Mouse (Mus musculus): ENCODE measurements around the gene Tmem268. TPM values are rescaled to one million over a fixed set of nuclear protein-coding genes. Genes with fewer than 3 reads are reported as not detected.

Gene Tmem268
- polyA plus RNA-seq, 1 experiment from 2014 or later = 6.2 TPM

DNA sequence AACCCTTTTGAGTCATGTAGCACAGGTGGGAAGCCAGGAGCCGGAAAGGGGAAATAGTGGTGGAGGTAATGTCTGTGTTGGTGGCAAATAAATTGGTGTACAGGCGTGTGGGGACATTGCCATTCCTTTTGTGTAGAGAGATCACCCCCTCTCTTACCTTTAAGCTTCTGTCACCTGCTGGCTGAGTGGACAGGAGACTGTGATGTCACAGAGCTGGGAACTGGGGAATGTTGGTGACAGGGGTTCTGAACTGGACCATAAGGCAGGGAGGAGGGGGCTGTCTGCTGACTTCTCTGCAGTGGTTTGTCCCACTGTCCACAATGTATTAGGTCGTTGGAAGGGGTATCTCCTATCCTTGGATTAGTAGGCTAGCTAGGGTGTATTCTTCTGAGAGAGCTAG lies 46.4 kb downstream of the Tmem268 start, which contains the start of gene Gm11213:
Gene Gm11213, minus strand, starts transcription at position 317 of the 400 bp plus-strand sequence.
- Histone ChIP-seq H3K4me2 (no peak within 1 kb of the TSS), H3K4me3 (ENCODE audit: low read depth, low read length) (no peak within 1 kb of the TSS), H3K9me3 (ENCODE audit: control insufficient read depth, low read length) (no peaks in the 10 kb centered on the region), H3K36me3 (ENCODE audit: control insufficient read depth, insufficient read depth, low read length) (no peaks in the 10 kb centered on the region), H3K27ac (ENCODE audit: low read depth, low read length) (no peak within 1 kb of the TSS), H3K27me3 (ENCODE audit: control insufficient read depth, insufficient read depth, low read length) (no peaks in the 10 kb centered on the region), H3K9ac (ENCODE audit: low read length) (no peak within 1 kb of the TSS), H3K4me1 (ENCODE audit: control insufficient read depth, insufficient read depth, low read length) (no peaks in the 10 kb centered on the region)
- no peak for DNase-seq (ENCODE audit: low spot score, missing footprints)
- WGBS = 71% methylated on average over 3 of the region's 3 CpGs
- no peak for ATAC-seq (ENCODE audit: low FRiP score)

DNA sequence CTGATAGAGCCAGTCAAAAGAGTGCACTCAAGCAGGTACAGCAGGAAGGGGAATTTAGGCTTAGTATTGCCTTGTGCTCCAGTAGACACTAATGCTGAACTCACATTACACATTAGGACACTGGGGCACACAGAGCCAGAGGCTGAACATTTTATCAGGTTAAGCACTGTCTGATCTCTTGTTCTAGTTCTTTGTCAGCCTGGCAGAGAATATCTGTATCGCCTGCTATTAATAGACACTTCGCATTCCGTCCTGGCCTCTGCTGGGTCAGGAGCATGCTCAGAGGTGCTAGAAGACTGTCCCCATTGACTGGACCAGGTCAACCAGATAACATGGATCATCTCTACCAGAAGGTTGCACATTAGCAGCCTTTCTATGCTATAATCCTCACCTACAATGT lies 47.0 kb downstream of the Tmem268 start:
- Histone ChIP-seq H3K4me3 (ENCODE audit: low read depth, low read length) (no peak overlapping the region), H3K36me3 (ENCODE audit: control insufficient read depth, insufficient read depth, low read length) (no peaks in the 10 kb centered on the region), H3K4me2 (no peak overlapping the region), H3K4me1 (ENCODE audit: control insufficient read depth, insufficient read depth, low read length) (no peaks in the 10 kb centered on the region), H3K27me3 (ENCODE audit: control insufficient read depth, insufficient read depth, low read length) (no peaks in the 10 kb centered on the region), H3K9me3 (ENCODE audit: control insufficient read depth, low read length) (no peaks in the 10 kb centered on the region), H3K27ac (ENCODE audit: low read depth, low read length) (no peak overlapping the region), H3K9ac (ENCODE audit: low read length) (no peak overlapping the region)
- 94% methylated on average over 3 of the region's 3 CpGs for WGBS
- DNase-seq (ENCODE audit: low spot score, missing footprints) (no peak), ATAC-seq (ENCODE audit: low FRiP score) (no peak)

DNA sequence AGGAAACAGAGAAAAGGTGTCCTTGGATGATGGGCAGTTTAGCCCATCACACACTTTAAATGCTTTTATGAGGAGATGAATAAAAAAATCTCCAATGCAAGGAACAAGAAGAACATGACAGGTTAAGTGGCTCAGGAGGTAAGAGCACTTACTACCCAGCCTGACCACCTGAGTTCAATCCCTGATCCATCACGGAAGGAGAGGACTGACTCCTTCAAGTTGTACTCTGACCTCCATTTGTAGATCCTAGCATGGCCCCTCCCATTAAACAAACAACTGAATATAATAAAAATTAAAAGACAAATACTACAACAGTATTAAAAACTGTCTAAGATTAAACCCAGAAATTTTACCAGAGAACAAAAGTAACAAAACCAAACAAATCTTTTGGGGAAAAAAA lies 47.4 kb downstream of the Tmem268 start:
- H3K9me3 ChIP-seq (ENCODE audit: control insufficient read depth, low read length) = no peaks in the 10 kb centered on the region
- no peaks in the 10 kb centered on the region for H3K27me3 ChIP-seq (ENCODE audit: control insufficient read depth, insufficient read depth, low read length)
- no peak overlapping the region for H3K4me3 ChIP-seq (ENCODE audit: low read depth, low read length)
- H3K9ac ChIP-seq (ENCODE audit: low read length) = no peak overlapping the region
- no peak overlapping the region for H3K4me2 ChIP-seq
- H3K4me1 ChIP-seq (ENCODE audit: control insufficient read depth, insufficient read depth, low read length) = no peaks in the 10 kb centered on the region
- no peaks in the 10 kb centered on the region for H3K36me3 ChIP-seq (ENCODE audit: control insufficient read depth, insufficient read depth, low read length)
- no peak overlapping the region for H3K27ac ChIP-seq (ENCODE audit: low read depth, low read length)
- DNase-seq (ENCODE audit: low spot score, missing footprints) = no peak
- WGBS = 74% methylated on average over 1 of the region's 1 CpGs
- ATAC-seq (ENCODE audit: low FRiP score) = no peak

DNA sequence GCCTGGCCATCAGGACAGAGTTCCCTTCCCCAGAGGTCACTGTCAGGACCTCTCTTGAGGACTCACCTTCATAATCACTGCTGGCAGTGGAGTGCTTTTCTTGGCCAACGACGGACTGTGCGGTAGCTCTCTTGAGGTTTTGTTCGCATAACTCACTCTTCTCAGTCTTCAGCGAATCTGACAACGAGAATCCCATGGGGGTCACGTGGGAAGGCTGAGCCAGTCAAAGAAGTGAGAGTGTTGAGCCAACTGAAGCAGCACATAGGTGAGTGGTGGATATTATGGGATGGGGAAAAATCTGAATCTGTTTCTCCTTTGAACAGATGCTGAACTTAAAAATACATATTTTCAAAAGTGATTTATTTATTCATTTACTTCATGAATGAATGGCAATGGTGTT lies 49.8 kb downstream of the Tmem268 start:
- no peak overlapping the region for H3K27ac ChIP-seq (ENCODE audit: low read depth, low read length)
- H3K4me1 ChIP-seq (ENCODE audit: control insufficient read depth, insufficient read depth, low read length) = no peaks in the 10 kb centered on the region
- no peak overlapping the region for H3K4me2 ChIP-seq
- no peaks in the 10 kb centered on the region for H3K36me3 ChIP-seq (ENCODE audit: control insufficient read depth, insufficient read depth, low read length)
- no peaks in the 10 kb centered on the region for H3K27me3 ChIP-seq (ENCODE audit: control insufficient read depth, insufficient read depth, low read length)
- ATAC-seq (ENCODE audit: low FRiP score) = no peak
- no peak overlapping the region for H3K9ac ChIP-seq (ENCODE audit: low read length)
- no peak overlapping the region for H3K4me3 ChIP-seq (ENCODE audit: low read depth, low read length)
- no peaks in the 10 kb centered on the region for H3K9me3 ChIP-seq (ENCODE audit: control insufficient read depth, low read length)
- DNase-seq (ENCODE audit: low spot score, missing footprints) = no peak
- WGBS = 86% methylated on average over 7 of the region's 7 CpGs

DNA sequence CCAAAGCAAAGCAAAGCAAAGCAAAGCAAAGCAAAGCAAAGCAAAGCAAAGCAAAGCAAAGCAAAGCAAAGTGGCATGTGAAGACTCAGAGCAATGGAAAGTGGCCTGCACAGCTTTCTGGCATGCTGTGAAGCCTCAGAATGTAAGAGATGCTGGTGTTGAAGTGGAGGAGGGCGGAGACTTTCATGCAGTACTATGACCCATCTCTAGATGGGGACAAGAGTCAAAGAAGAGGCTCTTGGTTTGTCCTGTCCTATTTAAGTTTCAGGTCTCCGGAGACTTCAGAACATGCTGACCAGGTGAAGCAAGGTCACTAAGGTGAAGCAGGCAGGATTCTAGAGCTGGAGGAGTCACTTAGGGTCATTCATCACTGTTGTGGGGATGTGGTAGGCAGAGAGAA lies 63.3 kb downstream of the Tmem268 start:
- Histone ChIP-seq H3K4me1 (ENCODE audit: control insufficient read depth, insufficient read depth, low read length) (no peaks in the 10 kb centered on the region), H3K9me3 (ENCODE audit: control insufficient read depth, low read length) (no peaks in the 10 kb centered on the region), H3K27me3 (ENCODE audit: control insufficient read depth, insufficient read depth, low read length) (no peaks in the 10 kb centered on the region), H3K27ac (ENCODE audit: low read depth, low read length) (no peak overlapping the region), H3K36me3 (ENCODE audit: control insufficient read depth, insufficient read depth, low read length) (no peaks in the 10 kb centered on the region), H3K4me3 (ENCODE audit: low read depth, low read length) (no peak overlapping the region), H3K9ac (ENCODE audit: low read length) (no peak overlapping the region), H3K4me2 (no peak overlapping the region)
- 73% methylated on average over 2 of the region's 2 CpGs for WGBS
- ATAC-seq (ENCODE audit: low FRiP score) = no peak
- no peak for DNase-seq (ENCODE audit: low spot score, missing footprints)

DNA sequence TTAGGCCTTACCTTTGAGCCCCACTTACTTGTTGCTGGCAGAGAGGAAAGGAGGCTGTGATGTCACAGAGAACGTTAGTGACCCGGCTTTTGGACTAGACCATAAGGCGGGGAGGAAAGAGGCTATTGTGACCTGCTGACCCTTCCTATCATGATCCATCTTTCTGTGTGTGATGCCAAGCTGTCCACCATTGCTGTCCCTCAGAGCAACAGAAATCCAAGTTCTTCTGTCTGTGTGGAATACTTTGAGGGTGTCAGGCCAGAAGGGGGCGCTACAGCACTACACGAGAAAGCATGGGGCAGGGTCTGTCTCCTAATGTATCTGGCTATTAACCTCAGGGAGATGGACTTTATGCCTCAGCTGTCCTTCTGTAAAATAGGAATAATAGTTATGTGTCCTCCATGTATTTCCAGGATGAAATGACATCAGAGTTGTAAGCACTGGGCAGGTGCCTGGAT lies 63.8 kb downstream of the Tmem268 start, which contains the start of gene Tex48:
Gene Tex48, minus strand, starts transcription at position 51 of the 458 bp plus-strand sequence.
- 62% methylated on average over 5 of the region's 5 CpGs for WGBS
- no peak within 1 kb of the TSS for H3K4me3 ChIP-seq (ENCODE audit: low read depth, low read length)
- H3K4me1 ChIP-seq (ENCODE audit: control insufficient read depth, insufficient read depth, low read length) = no peaks in the 10 kb centered on the region
- H3K27ac ChIP-seq (ENCODE audit: low read depth, low read length) = no peak within 1 kb of the TSS
- no peak within 1 kb of the TSS for H3K9ac ChIP-seq (ENCODE audit: low read length)
- H3K36me3 ChIP-seq (ENCODE audit: control insufficient read depth, insufficient read depth, low read length) = no peaks in the 10 kb centered on the region
- DNase-seq (ENCODE audit: low spot score, missing footprints) = no peak
- H3K4me2 ChIP-seq = no peak within 1 kb of the TSS
- no peaks in the 10 kb centered on the region for H3K27me3 ChIP-seq (ENCODE audit: control insufficient read depth, insufficient read depth, low read length)
- H3K9me3 ChIP-seq (ENCODE audit: control insufficient read depth, low read length) = no peaks in the 10 kb centered on the region
- no peak; the same call in 1 of the 2 replicates for ATAC-seq (ENCODE audit: low FRiP score)

DNA sequence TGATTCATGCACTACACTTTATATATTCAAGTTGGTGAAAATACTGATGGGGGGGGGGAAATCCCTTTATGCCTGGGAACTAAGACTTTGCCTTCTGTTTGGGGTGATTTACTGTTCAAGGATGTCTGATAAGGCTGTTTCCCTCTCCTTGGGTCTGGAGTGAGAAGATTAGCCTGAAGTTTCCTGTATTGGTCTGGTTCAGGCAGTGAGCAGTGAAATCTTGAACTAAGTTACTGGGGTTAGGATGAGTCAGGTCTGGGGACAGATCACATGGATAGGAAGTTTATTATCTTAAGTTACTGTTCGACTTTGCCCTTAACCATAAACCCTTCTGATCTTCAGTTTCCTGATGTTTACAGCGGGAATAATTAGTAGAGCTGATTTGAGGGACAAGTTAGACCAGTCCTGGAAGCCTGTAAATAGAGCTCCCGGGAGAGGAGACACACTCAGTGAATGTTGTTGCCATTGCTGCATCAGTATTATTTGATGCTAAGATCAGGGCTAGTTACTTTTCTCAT lies 67.0 kb downstream of the Tmem268 start:
- Histone ChIP-seq H3K27ac (ENCODE audit: low read depth, low read length) (no peak overlapping the region), H3K9ac (ENCODE audit: low read length) (no peak overlapping the region), H3K36me3 (ENCODE audit: control insufficient read depth, insufficient read depth, low read length) (no peaks in the 10 kb centered on the region), H3K4me1 (ENCODE audit: control insufficient read depth, insufficient read depth, low read length) (no peaks in the 10 kb centered on the region), H3K4me3 (ENCODE audit: low read depth, low read length) (no peak overlapping the region), H3K9me3 (ENCODE audit: control insufficient read depth, low read length) (no peaks in the 10 kb centered on the region), H3K27me3 (ENCODE audit: control insufficient read depth, insufficient read depth, low read length) (no peaks in the 10 kb centered on the region), H3K4me2 (no peak overlapping the region)
- WGBS = 74% methylated on average over 3 of the region's 3 CpGs
- DNase-seq (ENCODE audit: low spot score, missing footprints) (no peak), ATAC-seq (ENCODE audit: low FRiP score) (no peak)

DNA sequence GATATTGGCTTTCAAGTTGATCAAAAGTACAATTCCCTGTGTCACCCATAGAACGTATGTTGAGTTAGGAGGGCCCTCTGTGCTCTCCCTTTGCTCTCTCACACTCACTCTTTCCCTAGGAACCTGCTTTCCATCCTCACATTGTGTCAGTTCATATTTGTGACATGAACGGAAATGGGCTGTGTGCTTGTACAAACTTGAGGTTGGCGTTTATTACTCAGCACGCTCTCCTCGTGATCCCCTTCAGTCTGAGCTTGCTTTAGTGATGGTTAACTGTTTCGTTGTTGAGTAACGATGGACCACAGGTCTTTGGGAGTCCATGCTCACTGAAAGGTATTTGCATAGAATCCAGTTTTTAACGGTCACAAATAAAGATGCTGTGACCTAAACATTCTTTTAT lies 68.5 kb downstream of the Tmem268 start:
- H3K36me3 ChIP-seq (ENCODE audit: control insufficient read depth, insufficient read depth, low read length) = no peaks in the 10 kb centered on the region
- H3K9ac ChIP-seq (ENCODE audit: low read length) = no peak overlapping the region
- H3K4me2 ChIP-seq = no peak overlapping the region
- no peak for ATAC-seq (ENCODE audit: low FRiP score)
- no peaks in the 10 kb centered on the region for H3K27me3 ChIP-seq (ENCODE audit: control insufficient read depth, insufficient read depth, low read length)
- H3K4me1 ChIP-seq (ENCODE audit: control insufficient read depth, insufficient read depth, low read length) = no peaks in the 10 kb centered on the region
- no peaks in the 10 kb centered on the region for H3K9me3 ChIP-seq (ENCODE audit: control insufficient read depth, low read length)
- 87% methylated on average over 8 of the region's 8 CpGs for WGBS
- no peak for DNase-seq (ENCODE audit: low spot score, missing footprints)
- no peak overlapping the region for H3K27ac ChIP-seq (ENCODE audit: low read depth, low read length)
- H3K4me3 ChIP-seq (ENCODE audit: low read depth, low read length) = no peak overlapping the region

DNA sequence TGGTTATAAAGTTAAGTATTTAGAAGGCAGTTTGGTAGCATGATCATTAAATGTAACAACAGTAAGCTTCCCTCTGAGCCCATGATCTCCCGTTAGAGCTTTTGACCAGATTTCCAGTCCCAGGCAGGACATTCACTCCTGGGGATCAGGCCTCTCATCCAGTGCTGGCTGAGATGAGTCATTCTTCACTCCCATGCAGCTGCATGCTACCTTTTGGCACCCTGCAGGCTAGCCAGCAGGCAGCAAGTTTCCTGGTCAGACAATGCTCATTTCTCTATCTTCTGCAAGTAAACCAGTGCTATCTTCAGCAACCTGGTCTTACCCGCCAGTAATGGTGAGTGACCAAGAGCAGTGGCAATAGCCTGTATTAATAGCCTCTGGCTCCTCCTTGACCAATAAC lies 74.6 kb downstream of the Tmem268 start:
- H3K36me3 ChIP-seq (ENCODE audit: control insufficient read depth, insufficient read depth, low read length) = no peaks in the 10 kb centered on the region
- H3K9ac ChIP-seq (ENCODE audit: low read length) = no peak overlapping the region
- WGBS = 84% methylated on average over 2 of the region's 2 CpGs
- no peaks in the 10 kb centered on the region for H3K9me3 ChIP-seq (ENCODE audit: control insufficient read depth, low read length)
- H3K4me3 ChIP-seq (ENCODE audit: low read depth, low read length) = no peak overlapping the region
- ATAC-seq (ENCODE audit: low FRiP score) = no peak
- no peak for DNase-seq (ENCODE audit: low spot score, missing footprints)
- H3K27ac ChIP-seq (ENCODE audit: low read depth, low read length) = no peak overlapping the region
- H3K4me2 ChIP-seq = no peak overlapping the region
- no peaks in the 10 kb centered on the region for H3K4me1 ChIP-seq (ENCODE audit: control insufficient read depth, insufficient read depth, low read length)
- no peaks in the 10 kb centered on the region for H3K27me3 ChIP-seq (ENCODE audit: control insufficient read depth, insufficient read depth, low read length)

All from midbrain, embryonic 11.5 days (tissue).